Mouse (Mus musculus): ENCODE measurements around the gene Fhl1. TPM values are rescaled to one million over a fixed set of nuclear protein-coding genes. Genes with fewer than 3 reads are reported as not detected.

Gene Fhl1
- polyA plus RNA-seq, 3 experiments from 2014 or later: not detected

GRCm38 (mm10) chrX:56753317-56754289 lies 22.0 kb downstream of the Fhl1 start:
- no peak for ATAC-seq

- no peak for ATAC-seq
Measured at GRCm38 (mm10) chrX:56755646-56756045, 24.1 kb downstream of the Fhl1 start.

GRCm38 (mm10) chrX:56756352-56756751 lies 24.8 kb downstream of the Fhl1 start:
- no peak for ATAC-seq

GRCm38 (mm10) chrX:56760257-56760760 lies 28.7 kb downstream of the Fhl1 start:
- ATAC-seq: no peak

GRCm38 (mm10) chrX:56769838-56770237 lies 38.3 kb downstream of the Fhl1 start:
- ATAC-seq: no peak

- ATAC-seq: no peak
Measured at GRCm38 (mm10) chrX:56771751-56772150, 40.2 kb downstream of the Fhl1 start.

- ATAC-seq: no peak
Measured at GRCm38 (mm10) chrX:56773329-56773728, 41.7 kb downstream of the Fhl1 start.

GRCm38 (mm10) chrX:56786281-56787061 lies 54.9 kb downstream of the Fhl1 start:
- ATAC-seq: no peak

GRCm38 (mm10) chrX:56787486-56787885 lies 55.9 kb downstream of the Fhl1 start:
- no peak for ATAC-seq

- no peak for ATAC-seq
Measured at GRCm38 (mm10) chrX:56790591-56790990, 59.0 kb downstream of the Fhl1 start.

GRCm38 (mm10) chrX:56791268-56791667 lies 59.7 kb downstream of the Fhl1 start:
- ATAC-seq: no peak

- no peak for ATAC-seq
Measured at GRCm38 (mm10) chrX:56821765-56822603, 90.4 kb downstream of the Fhl1 start, which contains the start of gene Map7d3. Gene Map7d3, minus strand, starts transcription at chrX:56822326.

- no peak for ATAC-seq
Measured at GRCm38 (mm10) chrX:56827492-56827891, 95.9 kb downstream of the Fhl1 start.

- no peak for ATAC-seq
Measured at GRCm38 (mm10) chrX:56835842-56836241, 104.3 kb downstream of the Fhl1 start.

GRCm38 (mm10) chrX:56839369-56839768 lies 107.8 kb downstream of the Fhl1 start:
- ATAC-seq: no peak

- no peak for ATAC-seq
Measured at GRCm38 (mm10) chrX:56841255-56841654, 109.7 kb downstream of the Fhl1 start.

Other genes starting within 250 kb of the Fhl1 start
- gene Gm10477, start 207.0 kb upstream of the Fhl1 start, polyA plus RNA-seq (2017; shearing (Covaris generic)): not detected
- gene Gm648, start 182.2 kb upstream of the Fhl1 start, polyA plus RNA-seq (2017; shearing (Covaris generic)): not detected
- 1 to 10 TPM; 5.7 to 7.3 (median 6.3) TPM for gene Mmgt1, start 133.7 kb upstream of the Fhl1 start, polyA plus RNA-seq (2017; shearing (Covaris generic))
- 10 to 100 TPM in 1 of 3 experiments, 1 to 10 TPM in 2; 6.2 to 12.3 (median 9.2) TPM for gene Slc9a6, start 122.0 kb upstream of the Fhl1 start, polyA plus RNA-seq (2017; shearing (Covaris generic))
- under 1 TPM in 2 of 3 experiments, not detected in 1; 0.16 to 0.35 TPM for gene Map7d3, start 90.5 kb downstream of the Fhl1 start, polyA plus RNA-seq (2017; shearing (Covaris generic))
- not detected for gene Adgrg4, start 138.4 kb downstream of the Fhl1 start, polyA plus RNA-seq (2017; shearing (Covaris generic))